Mouse (Mus musculus) stomach, embryonic 14.5 days (tissue): ENCODE data around the gene Cenpx. TPM values are rescaled to one million over a fixed set of nuclear protein-coding genes. Genes with fewer than 3 reads are reported as not detected.
A peak's percentile ranks its signal among the peaks of the same experiment; 100 is the strongest.

Experiments used
- ATAC-seq: fragments of 200-750 bp; cut with Nextera tagmentation; 2 replicates; pipeline ENCODE4 v1.8.0; 2017; ENCODE audit warnings: low read depth, moderate TSS enrichment; ENCODE audit not compliant: insufficient number of reproducible peaks, insufficient read depth, low FRiP score
- H3K27ac ChIP-seq: fragments of 300-500 bp; sonication (generic); 2 replicates; pipeline ENCODE4 v1.5.1; 2014; ENCODE audit warnings: mild to moderate bottlenecking, low read length, moderate library complexity, mixed read lengths
- H3K27me3 ChIP-seq: fragments of 300-500 bp; sonication (generic); 2 replicates; pipeline ENCODE4 v1.6.1; 2014; ENCODE audit warnings: low read length, control low read depth, mixed read lengths; ENCODE audit not compliant: control insufficient read depth, insufficient read depth
- H3K36me3 ChIP-seq: fragments of 300-500 bp; sonication (generic); 2 replicates; pipeline ENCODE4 v1.6.1; 2014; ENCODE audit warnings: mild to moderate bottlenecking, control low read depth, low read length, moderate library complexity, mixed read lengths; ENCODE audit not compliant: control insufficient read depth, insufficient read depth
- H3K4me1 ChIP-seq: fragments of 300-500 bp; sonication (generic); 2 replicates; pipeline ENCODE4 v1.6.1; 2014; ENCODE audit warnings: low read length, control low read depth, mixed read lengths; ENCODE audit not compliant: control insufficient read depth, insufficient read depth
- H3K4me2 ChIP-seq: fragments of 300-500 bp; sonication (generic); replicated peaks from 2 replicates; pipeline ENCODE4 v1.6.1; 2014; ENCODE audit warnings: low read depth, low read length, control low read depth
- H3K4me3 ChIP-seq: fragments of 300-500 bp; sonication (generic); 2 replicates; pipeline ENCODE4 v1.5.1; 2014; ENCODE audit warnings: low read depth, low read length, control low read depth
- H3K9ac ChIP-seq: fragments of 300-500 bp; sonication (generic); replicated peaks from 2 replicates; pipeline ENCODE4 v1.6.1; 2014; ENCODE audit warnings: low read depth, mild to moderate bottlenecking, control low read depth, low read length, moderate library complexity, mixed read lengths
- H3K9me3 ChIP-seq: fragments of 300-500 bp; sonication (generic); 2 replicates; pipeline ENCODE4 v1.6.1; 2016; ENCODE audit warnings: low read depth, low read length, control low read depth; ENCODE audit not compliant: control insufficient read depth
- WGBS: fragments of 180-500 bp; shearing (Covaris S2); extraction: QIAGEN DNeasy Blood & Tissue Kit; methylation state at CpG from one replicate; pipeline ENCODE4 v1.1.7; 2014; 5-methylcytosine and 5-hydroxymethylcytosine counted together
- polyA plus RNA-seq: library from polyadenylated mRNA; unstranded; fragments of >200 nt; fragmentation: Nextera tagmentation; extraction: Ambion mirVana; gene quantifications from 2 replicates; pipeline ENCODE4 v1.2.1, GENCODE M21; 2014

The Cenpx gene
- polyA plus RNA-seq, 1 experiment from 2014 or later, result 165 TPM

- Histone ChIP-seq H3K27me3 (peaks cover 22% of the 10 kb centered on the region), H3K27ac (no peak overlapping the region), H3K36me3 (no peaks in the 10 kb centered on the region), H3K4me1 (0 out of 2 replicates have a peak, but pooled peaks cover 1% of the 10 kb centered on the region), H3K4me3 (no peak overlapping the region), H3K9ac (no peak overlapping the region), H3K4me2 (no peak overlapping the region), H3K9me3 (no peaks in the 10 kb centered on the region)
- WGBS, result 63% methylated on average over 3 of the region's 3 CpGs
- ATAC-seq, result peak; percentile 44; the same call in 1 of the 2 replicates
Measured at GRCm38 (mm10) chr11:120665406-120665805, 48.1 kb downstream of the Cenpx start.

- Histone ChIP-seq H3K4me1 (0 out of 2 replicates have a peak, but pooled peaks cover 6% of the 10 kb centered on the region), H3K9ac (no peak overlapping the region), H3K27me3 (peaks cover 38% of the 10 kb centered on the region), H3K36me3 (no peaks in the 10 kb centered on the region), H3K9me3 (no peaks in the 10 kb centered on the region), H3K4me2 (no peak overlapping the region), H3K27ac (no peak overlapping the region), H3K4me3 (no peak overlapping the region)
- 82% methylated on average over 5 of the region's 5 CpGs for WGBS
- ATAC-seq, result no peak
Measured at GRCm38 (mm10) chr11:120663714-120664113, 49.8 kb downstream of the Cenpx start.

GRCm38 (mm10) chr11:120662759-120663158 lies 50.8 kb downstream of the Cenpx start:
- WGBS, result 72% methylated on average over 6 of the region's 6 CpGs
- no peak overlapping the region for H3K4me3 ChIP-seq
- H3K36me3 ChIP-seq, result no peaks in the 10 kb centered on the region
- no peak overlapping the region for H3K27ac ChIP-seq
- H3K9me3 ChIP-seq, result no peaks in the 10 kb centered on the region
- H3K9ac ChIP-seq, result no peak overlapping the region
- ATAC-seq, result no peak
- H3K4me1 ChIP-seq, result 0 out of 2 replicates have a peak, but pooled peaks cover 6% of the 10 kb centered on the region
- H3K27me3 ChIP-seq, result peaks cover 44% of the 10 kb centered on the region
- H3K4me2 ChIP-seq, result no peak overlapping the region

GRCm38 (mm10) chr11:120661076-120661460 lies 52.5 kb downstream of the Cenpx start, which contains the start of gene Notum:
Notum (minus strand) TSS chr11:120661175.
- WGBS, result 1% methylated on average over 35 of the region's 35 CpGs
- H3K36me3 ChIP-seq, result no peaks in the 10 kb centered on the region
- no peak within 1 kb of the TSS for H3K27ac ChIP-seq
- H3K9me3 ChIP-seq, result no peaks in the 10 kb centered on the region
- H3K9ac ChIP-seq, result peak within 1 kb of the TSS; percentile 33; the same call in 1 of the 2 replicates
- peaks cover 44% of the 10 kb centered on the region for H3K27me3 ChIP-seq
- H3K4me3 ChIP-seq, result peak within 1 kb of the TSS; percentile 41
- no peak for ATAC-seq
- 0 out of 2 replicates have a peak, but pooled peaks cover 6% of the 10 kb centered on the region for H3K4me1 ChIP-seq
- H3K4me2 ChIP-seq, result peak within 1 kb of the TSS; percentile 51

Other genes starting within 250 kb of the Cenpx start
- gene Arl16, start 246.1 kb downstream of the Cenpx start, polyA plus RNA-seq, result 43.3 and 49.4 TPM in 2 replicates
- 150 and 153 TPM in 2 replicates for gene Mrpl12, start 229.1 kb downstream of the Cenpx start, polyA plus RNA-seq
- 66.5 and 75.1 TPM in 2 replicates for gene Slc25a10, start 221.9 kb downstream of the Cenpx start, polyA plus RNA-seq
- gene Gcgr, start 183.0 kb downstream of the Cenpx start, polyA plus RNA-seq, result 1.2 and 1.9 TPM in 2 replicates
- 229 and 239 TPM in 2 replicates for gene Mcrip1, start 164.0 kb downstream of the Cenpx start, polyA plus RNA-seq
- not detected in 2 replicates for gene Ppp1r27, start 162.6 kb downstream of the Cenpx start, polyA plus RNA-seq
- 768 and 850 TPM in 2 replicates for gene P4hb, start 140.5 kb downstream of the Cenpx start, polyA plus RNA-seq
- gene Arhgdia, start 132.1 kb downstream of the Cenpx start, polyA plus RNA-seq, result 575 and 578 TPM in 2 replicates
- 314 and 411 TPM in 2 replicates for gene Alyref, start 115.4 kb downstream of the Cenpx start, polyA plus RNA-seq
- gene Anapc11, start 115.3 kb downstream of the Cenpx start, polyA plus RNA-seq, result 234 and 267 TPM in 2 replicates
- gene Npb, start 105.3 kb downstream of the Cenpx start, polyA plus RNA-seq, result 13.0 and 13.7 TPM in 2 replicates
- 119 and 135 TPM in 2 replicates for gene Pcyt2, start 95.8 kb downstream of the Cenpx start, polyA plus RNA-seq
- 31.1 and 36.1 TPM in 2 replicates for gene Sirt7, start 88.5 kb downstream of the Cenpx start, polyA plus RNA-seq
- gene Mafg, start 80.1 kb downstream of the Cenpx start, polyA plus RNA-seq, result 21.2 and 25.0 TPM in 2 replicates
- gene Pycr1, start 70.0 kb downstream of the Cenpx start, polyA plus RNA-seq, result 28.1 and 28.6 TPM in 2 replicates
- gene Myadml2, start 65.6 kb downstream of the Cenpx start, polyA plus RNA-seq, result not detected in 2 replicates
- 14.0 and 14.2 TPM in 2 replicates for gene Notum, start 52.6 kb downstream of the Cenpx start, polyA plus RNA-seq
- 115 and 116 TPM in 2 replicates for gene Aspscr1, start 40.8 kb downstream of the Cenpx start, polyA plus RNA-seq
- gene Lrrc45, start 187 bp upstream of the Cenpx start, polyA plus RNA-seq, result 48.6 and 55.2 TPM in 2 replicates
- 11.1 and 11.7 TPM in 2 replicates for gene Rac3, start 7.7 kb upstream of the Cenpx start, polyA plus RNA-seq
- gene Dcxr, start 13.5 kb upstream of the Cenpx start, polyA plus RNA-seq, result 33.2 TPM in 2 replicates
- gene Cbr2, start 18.4 kb upstream of the Cenpx start, polyA plus RNA-seq, result 36.9 and 46.6 TPM in 2 replicates
- 3.6 and 5.4 TPM in 2 replicates for gene Hmga1b, start 49.1 kb upstream of the Cenpx start, polyA plus RNA-seq
- 27.8 and 29.5 TPM in 2 replicates for gene Rfng, start 70.5 kb upstream of the Cenpx start, polyA plus RNA-seq
- 218 and 224 TPM in 2 replicates for gene Gps1, start 70.5 kb upstream of the Cenpx start, polyA plus RNA-seq
- gene Dus1l, start 82.7 kb upstream of the Cenpx start, polyA plus RNA-seq, result 59.7 and 66.9 TPM in 2 replicates
- gene Fasn, start 110.8 kb upstream of the Cenpx start, polyA plus RNA-seq, result 69.0 and 70.9 TPM in 2 replicates
- 5.6 and 6.5 TPM in 2 replicates for gene Ccdc57, start 219.1 kb upstream of the Cenpx start, polyA plus RNA-seq
- gene Slc16a3, start 234.7 kb upstream of the Cenpx start, polyA plus RNA-seq, result 24.1 and 32.9 TPM in 2 replicates